8 mouse cellular contexts compared by ENCODE assay signal in genomic region chr2:150362878-150363229, GRCm38 (mm10). TPM values are rescaled to one million over a fixed set of nuclear protein-coding genes. Genes with fewer than 3 reads are reported as not detected.
DNase-seq lines count a peak whose midpoint lies in the region; ATAC-seq and TF ChIP-seq lines count a peak whose summit lies in the region.

No protein-coding gene starts in this region.

- TF ChIP-seq CTCF in kidney, postnatal 0 days (IDR thresholded peaks at IDR 0.05; ENCODE audit: low read depth), result no peak

- peak; percentile 55 for ATAC-seq in kidney, postnatal 0 days (replicated peaks; ENCODE audit: low FRiP score, low read depth)
- ATAC-seq in intestine, embryonic 16.5 days, result peak; percentile 70
- ATAC-seq in monocyte, adult 5-6 weeks (replicated peaks; ENCODE audit: insufficient number of reproducible peaks, low FRiP score, low TSS enrichment, poor library complexity, severe bottlenecking), result peak; percentile 65

- peak overlapping the region; percentile 54 for H3K4me2 ChIP-seq in kidney, postnatal 0 days (ENCODE audit: low read length)
- peak overlapping the region; percentile 60 for H3K4me2 ChIP-seq in intestine, embryonic 16.5 days (ENCODE audit: low read depth, low read length)

- H3K36me3 ChIP-seq in kidney, postnatal 0 days (ENCODE audit: insufficient read depth, low read length), result no peaks in the 10 kb centered on the region
- peaks cover 8% of the 10 kb centered on the region for H3K36me3 ChIP-seq in embryonic facial prominence, embryonic 10.5 days (replicated peaks)
- H3K36me3 ChIP-seq in intestine, embryonic 16.5 days (ENCODE audit: control insufficient read depth, insufficient read depth, low read length), result no peaks in the 10 kb centered on the region

- no peaks in the 10 kb centered on the region for H3K9me3 ChIP-seq in kidney, postnatal 0 days (replicated peaks; ENCODE audit: low read length)
- no peaks in the 10 kb centered on the region for H3K9me3 ChIP-seq in embryonic facial prominence, embryonic 10.5 days
- no peaks in the 10 kb centered on the region for H3K9me3 ChIP-seq in intestine, embryonic 16.5 days (ENCODE audit: control insufficient read depth, low read length)

- no peak for DNase-seq in kidney, postnatal 0 days (ENCODE audit: low spot score)
- no peak for DNase-seq in kidney, adult 18-20 months
- DNase-seq in embryonic facial prominence, embryonic 10.5 days (ENCODE audit: low spot score), result no peak
- DNase-seq in cerebellum, adult 11 months, result no peak
- no peak for DNase-seq in frontal cortex, postnatal 25 days (ENCODE audit: low spot score in 2 of 2)
- no peak for DNase-seq in kidney, postnatal 36 days

- H3K27me3 ChIP-seq in kidney, postnatal 0 days (ENCODE audit: insufficient read depth, low read length), result no peaks in the 10 kb centered on the region
- H3K27me3 ChIP-seq in embryonic facial prominence, embryonic 10.5 days (replicated peaks; ENCODE audit: low read depth, poor library complexity, severe bottlenecking), result no peaks in the 10 kb centered on the region
- no peaks in the 10 kb centered on the region for H3K27me3 ChIP-seq in intestine, embryonic 16.5 days (replicated peaks; ENCODE audit: control insufficient read depth, insufficient read depth, low read length)

- peak overlapping the region; percentile 76 for H3K9ac ChIP-seq in kidney, postnatal 0 days (ENCODE audit: low read depth, low read length)
- H3K9ac ChIP-seq in intestine, embryonic 16.5 days (ENCODE audit: low read depth, low read length), result peak overlapping the region; percentile 81

- H3K4me3 ChIP-seq in kidney, postnatal 0 days (replicated peaks; ENCODE audit: low read depth, low read length), result peak overlapping the region; percentile 60
- H3K4me3 ChIP-seq in embryonic facial prominence, embryonic 10.5 days, result peak overlapping the region; percentile 72
- H3K4me3 ChIP-seq in intestine, embryonic 16.5 days (ENCODE audit: low read length), result peak overlapping the region; percentile 72

- H3K4me1 ChIP-seq in kidney, postnatal 0 days (replicated peaks; ENCODE audit: insufficient read depth, low read length), result no peaks in the 10 kb centered on the region
- 0 out of 2 replicates have a peak, but pooled peaks cover 3% of the 10 kb centered on the region for H3K4me1 ChIP-seq in embryonic facial prominence, embryonic 10.5 days
- no peaks in the 10 kb centered on the region for H3K4me1 ChIP-seq in intestine, embryonic 16.5 days (ENCODE audit: control insufficient read depth, insufficient read depth, low read length)

- WGBS in kidney, postnatal 0 days, result 2% methylated on average over 4 of the region's 4 CpGs
- WGBS in embryonic facial prominence, embryonic 10.5 days, result 21% methylated on average over 4 of the region's 4 CpGs
- 7% methylated on average over 4 of the region's 4 CpGs for WGBS in intestine, embryonic 16.5 days

- peak overlapping the region; percentile 80 for H3K27ac ChIP-seq in kidney, postnatal 0 days
- peak overlapping the region; percentile 92 for H3K27ac ChIP-seq in embryonic facial prominence, embryonic 10.5 days (replicated peaks)
- H3K27ac ChIP-seq in intestine, embryonic 16.5 days (ENCODE audit: low read length), result peak overlapping the region; percentile 54

RNA-seq across cellular contexts. Expression of gene 3300002I08Rik, which starts 0.3 kb away (rescaled TPM):
- 5.5 and 6.0 TPM in 2 replicates for polyA plus RNA-seq in kidney, postnatal 0 days (2015; fragmentation: Nextera tagmentation; extraction: Ambion mirVana)
- polyA plus RNA-seq in embryonic facial prominence, embryonic 10.5 days (2016; fragmentation: Nextera tagmentation; extraction: Ambion mirVana), result 9.4 and 9.9 TPM in 2 replicates
- 4.7 and 5.5 TPM in 2 replicates for polyA plus RNA-seq in intestine, embryonic 16.5 days (2015; fragmentation: Nextera tagmentation; extraction: Ambion mirVana)
- 9.1 to 22.8 TPM (median 20.7 TPM) in 3 replicates for total RNA-seq in monocyte, adult 5-6 weeks (2017)

RNA-seq across cellular contexts. Expression of gene Gm10130, which starts 39.4 kb away (rescaled TPM):
- polyA plus RNA-seq in kidney, postnatal 0 days (2015; fragmentation: Nextera tagmentation; extraction: Ambion mirVana), result 1.7 and 3.6 TPM in 2 replicates
- polyA plus RNA-seq in embryonic facial prominence, embryonic 10.5 days (2016; fragmentation: Nextera tagmentation; extraction: Ambion mirVana), result 2.6 and 3.3 TPM in 2 replicates
- 1.8 and 3.3 TPM in 2 replicates for polyA plus RNA-seq in intestine, embryonic 16.5 days (2015; fragmentation: Nextera tagmentation; extraction: Ambion mirVana)
- total RNA-seq in monocyte, adult 5-6 weeks (2017), result 47.4 to 84.0 TPM (median 51.7 TPM) in 3 replicates
